Mouse (Mus musculus): ENCODE measurements around the gene Phldb1. TPM values are rescaled to one million over a fixed set of nuclear protein-coding genes. Genes with fewer than 3 reads are reported as not detected.
A peak's percentile ranks its signal among the peaks of the same experiment; 100 is the strongest.

The Phldb1 gene
- polyA plus RNA-seq, 1 experiment = 12.3 TPM

- Histone ChIP-seq H3K4me1 (ENCODE audit: control insufficient read depth, insufficient read depth, insufficient read length) (no peaks in the 10 kb centered on the region), H3K36me3 (ENCODE audit: control insufficient read depth, insufficient read depth, low read length) (no peaks in the 10 kb centered on the region), H3K27me3 (ENCODE audit: control insufficient read depth, insufficient read depth, low read length) (no peaks in the 10 kb centered on the region), H3K27ac (ENCODE audit: insufficient read depth, low read length) (no peak overlapping the region), H3K4me3 (ENCODE audit: extremely low read depth, insufficient read depth, insufficient read length) (no peak overlapping the region)
- TF ChIP-seq CTCF (IDR thresholded peaks at IDR 0.05; ENCODE audit: extremely low read depth, insufficient read depth, insufficient read length, insufficient replicate concordance) = peak; percentile 65; the same call in 1 of the 2 replicates
- TF ChIP-seq POLR2A (IDR thresholded peaks at IDR 0.05; ENCODE audit: low read depth, low read length) = no peak
- DNase-seq (ENCODE audit: low read depth in 1 of 2, low spot score in 2 of 2) = peak; percentile 58 to 67
- WGBS = 29% methylated on average over 26 of the region's 26 CpGs
Measured at GRCm38 (mm10) chr9:44655098-44656066, 79.6 kb downstream of the Phldb1 start.

DNA sequence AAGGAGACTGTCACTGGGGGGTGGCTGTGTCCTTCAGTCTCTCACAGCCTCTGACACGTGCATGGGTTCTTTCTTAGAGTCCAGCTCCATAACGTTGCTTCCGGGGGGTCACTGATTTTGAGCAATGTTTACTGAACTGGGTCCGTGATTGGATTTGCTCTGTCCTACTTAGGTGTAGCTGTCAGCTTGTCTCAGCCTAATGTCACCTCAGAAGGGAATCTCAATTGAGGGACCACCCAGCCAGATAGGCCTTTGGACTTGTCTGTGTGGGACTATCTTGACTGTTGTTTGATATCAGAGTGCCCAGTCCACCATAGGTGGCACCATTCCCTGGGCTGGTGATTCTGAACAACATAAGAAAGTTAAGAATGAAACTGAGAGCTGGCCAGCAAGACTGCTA is 81.1 kb downstream of the Phldb1 start:
- peaks cover 5% of the 10 kb centered on the region; the same call in 1 of the 2 replicates for H3K4me1 ChIP-seq (ENCODE audit: control insufficient read depth, insufficient read depth, insufficient read length)
- WGBS = 92% methylated on average over 4 of the region's 4 CpGs
- H3K4me3 ChIP-seq (ENCODE audit: extremely low read depth, insufficient read depth, insufficient read length) = no peak overlapping the region
- DNase-seq (ENCODE audit: low read depth in 1 of 2, low spot score in 2 of 2) = no peak
- no peak overlapping the region for H3K27ac ChIP-seq (ENCODE audit: insufficient read depth, low read length)
- H3K27me3 ChIP-seq (ENCODE audit: control insufficient read depth, insufficient read depth, low read length) = no peaks in the 10 kb centered on the region
- no peaks in the 10 kb centered on the region for H3K36me3 ChIP-seq (ENCODE audit: control insufficient read depth, insufficient read depth, low read length)
- TF ChIP-seq POLR2A (IDR thresholded peaks at IDR 0.05; ENCODE audit: low read depth, low read length) (no peak), CTCF (IDR thresholded peaks at IDR 0.05; ENCODE audit: extremely low read depth, insufficient read depth, insufficient read length, insufficient replicate concordance) (no peak)

DNA sequence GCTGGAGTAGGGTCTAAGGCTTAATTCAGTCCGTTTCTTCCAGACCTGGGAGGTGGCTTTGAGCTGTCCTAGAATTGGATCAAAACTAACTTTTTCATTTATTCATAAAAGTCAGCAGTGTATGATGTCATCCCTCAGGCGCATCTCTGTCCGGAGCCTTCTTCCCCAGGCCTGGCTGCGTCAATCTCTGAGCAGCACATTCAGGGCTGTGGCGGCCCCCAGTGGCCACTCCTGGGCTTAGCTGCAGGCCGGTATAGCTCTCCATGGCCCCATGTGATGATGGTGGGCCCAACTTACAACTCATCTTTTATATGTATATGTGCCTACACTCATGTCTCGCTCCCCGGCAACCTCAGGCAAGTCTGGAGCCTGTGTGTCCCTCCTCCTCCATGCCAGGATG is 83.0 kb downstream of the Phldb1 start:
- peak in 1 of 2 experiments; percentile 83 for DNase-seq (ENCODE audit: low read depth in 1 of 2, low spot score in 2 of 2)
- WGBS = 19% methylated on average over 8 of the region's 8 CpGs
- peaks cover 15% of the 10 kb centered on the region; the same call in 1 of the 2 replicates for H3K4me1 ChIP-seq (ENCODE audit: control insufficient read depth, insufficient read depth, insufficient read length)
- no peaks in the 10 kb centered on the region for H3K27me3 ChIP-seq (ENCODE audit: control insufficient read depth, insufficient read depth, low read length)
- no peak overlapping the region for H3K27ac ChIP-seq (ENCODE audit: insufficient read depth, low read length)
- H3K4me3 ChIP-seq (ENCODE audit: extremely low read depth, insufficient read depth, insufficient read length) = no peak overlapping the region
- TF ChIP-seq CTCF (IDR thresholded peaks at IDR 0.05; ENCODE audit: extremely low read depth, insufficient read depth, insufficient read length, insufficient replicate concordance) (peak; percentile 95), POLR2A (IDR thresholded peaks at IDR 0.05; ENCODE audit: low read depth, low read length) (no peak)
- no peaks in the 10 kb centered on the region for H3K36me3 ChIP-seq (ENCODE audit: control insufficient read depth, insufficient read depth, low read length)

GRCm38 (mm10) chr9:44648881-44649281 is 86.1 kb downstream of the Phldb1 start:
- DNase-seq (ENCODE audit: low read depth in 1 of 2, low spot score in 2 of 2) = peak in 1 of 2 experiments; percentile 40
- Histone ChIP-seq H3K4me1 (ENCODE audit: control insufficient read depth, insufficient read depth, insufficient read length) (peaks cover 32% of the 10 kb centered on the region; the same call in 1 of the 2 replicates), H3K36me3 (ENCODE audit: control insufficient read depth, insufficient read depth, low read length) (no peaks in the 10 kb centered on the region), H3K27me3 (ENCODE audit: control insufficient read depth, insufficient read depth, low read length) (no peaks in the 10 kb centered on the region), H3K27ac (ENCODE audit: insufficient read depth, low read length) (0 out of 2 replicates have a peak overlapping the region, but pooled peaks have one; percentile 16), H3K4me3 (ENCODE audit: extremely low read depth, insufficient read depth, insufficient read length) (no peak overlapping the region)
- no peak for TF ChIP-seq CTCF (IDR thresholded peaks at IDR 0.05; ENCODE audit: extremely low read depth, insufficient read depth, insufficient read length, insufficient replicate concordance)
- no peak for TF ChIP-seq POLR2A (IDR thresholded peaks at IDR 0.05; ENCODE audit: low read depth, low read length)
- WGBS = 10% methylated on average over 7 of the region's 7 CpGs

- TF ChIP-seq CTCF (IDR thresholded peaks at IDR 0.05; ENCODE audit: extremely low read depth, insufficient read depth, insufficient read length, insufficient replicate concordance) (no peak), POLR2A (IDR thresholded peaks at IDR 0.05; ENCODE audit: low read depth, low read length) (no peak)
- no peak overlapping the region for H3K4me3 ChIP-seq (ENCODE audit: extremely low read depth, insufficient read depth, insufficient read length)
- H3K27me3 ChIP-seq (ENCODE audit: control insufficient read depth, insufficient read depth, low read length) = no peaks in the 10 kb centered on the region
- H3K4me1 ChIP-seq (ENCODE audit: control insufficient read depth, insufficient read depth, insufficient read length) = peaks cover 32% of the 10 kb centered on the region; the same call in 1 of the 2 replicates
- no peaks in the 10 kb centered on the region for H3K36me3 ChIP-seq (ENCODE audit: control insufficient read depth, insufficient read depth, low read length)
- DNase-seq (ENCODE audit: low read depth in 1 of 2, low spot score in 2 of 2) = no peak
- H3K27ac ChIP-seq (ENCODE audit: insufficient read depth, low read length) = no peak overlapping the region
- 77% methylated on average over 4 of the region's 4 CpGs for WGBS
Measured at GRCm38 (mm10) chr9:44647656-44648055, 87.3 kb downstream of the Phldb1 start.

DNA sequence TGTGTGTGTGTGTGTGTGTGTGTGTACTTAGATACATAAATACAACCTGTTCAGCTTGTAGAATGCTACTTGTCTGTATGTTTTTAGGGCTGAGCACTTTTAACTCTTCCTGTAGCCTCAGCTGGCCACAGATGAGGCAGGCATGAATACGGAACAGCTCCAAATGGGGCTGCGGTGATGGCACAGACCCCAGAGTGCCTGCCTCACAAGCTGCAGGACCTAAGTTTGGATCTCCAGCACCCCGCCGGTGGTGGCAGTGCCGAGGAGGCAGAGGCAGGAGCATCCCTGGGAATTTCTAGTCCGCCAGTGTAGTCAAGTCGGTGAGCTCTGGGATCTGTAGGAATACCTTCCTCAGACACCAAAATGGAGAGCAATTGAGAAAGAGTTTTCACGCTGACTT is 88.0 kb downstream of the Phldb1 start:
- no peak for DNase-seq (ENCODE audit: low read depth in 1 of 2, low spot score in 2 of 2)
- Histone ChIP-seq H3K4me1 (ENCODE audit: control insufficient read depth, insufficient read depth, insufficient read length) (peaks cover 32% of the 10 kb centered on the region; the same call in 1 of the 2 replicates), H3K4me3 (ENCODE audit: extremely low read depth, insufficient read depth, insufficient read length) (no peak overlapping the region), H3K36me3 (ENCODE audit: control insufficient read depth, insufficient read depth, low read length) (no peaks in the 10 kb centered on the region), H3K27me3 (ENCODE audit: control insufficient read depth, insufficient read depth, low read length) (no peaks in the 10 kb centered on the region), H3K27ac (ENCODE audit: insufficient read depth, low read length) (no peak overlapping the region)
- TF ChIP-seq POLR2A (IDR thresholded peaks at IDR 0.05; ENCODE audit: low read depth, low read length) (no peak), CTCF (IDR thresholded peaks at IDR 0.05; ENCODE audit: extremely low read depth, insufficient read depth, insufficient read length, insufficient replicate concordance) (no peak)
- whole genome bisulfite sequencing = 75% methylated on average over 8 of the region's 8 CpGs
